Mouse (Mus musculus): Measurements from ENCODE around the gene Prnp. TPM values are rescaled to one million over a fixed set of nuclear protein-coding genes. Genes with fewer than 3 reads are reported as not detected.

Prnp gene
- polyA plus RNA-seq (2012; rRNA removed): 99.5 and 108 TPM in 2 replicates

DNA sequence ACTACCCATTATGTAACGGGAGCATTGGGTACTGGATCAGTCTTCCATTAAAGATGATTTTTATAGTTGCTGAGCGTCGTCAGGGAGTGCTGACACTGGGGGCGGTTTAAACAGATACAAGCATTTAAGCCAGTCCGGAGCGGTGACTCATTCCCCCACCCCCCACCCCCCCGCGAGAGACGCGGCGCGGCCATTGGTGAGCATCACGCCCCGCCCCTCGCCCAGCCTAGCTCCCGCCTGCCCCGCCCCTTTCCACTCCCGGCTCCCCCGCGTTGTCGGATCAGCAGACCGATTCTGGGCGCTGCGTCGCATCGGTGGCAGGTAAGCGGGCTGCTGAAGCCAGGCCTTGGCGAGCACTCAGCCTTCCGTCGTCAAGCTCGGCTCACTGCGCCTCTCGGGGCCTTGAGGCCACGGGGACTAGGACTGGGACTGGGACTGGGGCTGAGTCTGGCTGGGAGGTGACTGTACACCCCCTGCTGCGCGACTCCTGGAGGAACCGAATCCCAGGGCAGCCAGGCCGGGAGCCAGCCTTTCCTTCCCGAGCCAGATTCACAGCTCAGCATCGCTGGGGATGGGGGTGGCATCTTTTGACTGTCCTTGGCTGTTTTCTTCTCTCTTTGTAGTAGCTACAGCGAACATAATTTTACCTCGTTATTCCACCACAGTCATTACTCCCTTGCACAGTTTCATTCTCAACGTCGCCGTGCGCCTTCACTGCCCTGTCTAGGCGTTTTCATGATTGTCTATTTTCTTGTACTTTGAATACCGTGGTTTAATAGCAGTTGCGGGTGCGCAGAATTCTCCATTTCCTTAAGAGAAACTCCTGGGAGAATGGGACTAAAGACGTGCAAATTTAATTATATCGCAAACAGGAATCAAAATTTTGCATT is at the start of gene Prnp, which contains the start of gene Prn:
Gene Prnp, plus strand, starts transcription at position 246 of the 890 bp plus-strand sequence.
Gene Prn, plus strand, starts transcription at position 275 of the 890 bp plus-strand sequence.
- TF ChIP-seq POLR2A (IDR thresholded peaks at IDR 0.05; ENCODE audit: borderline replicate concordance, extremely low read depth, insufficient read depth, insufficient read length, poor library complexity, severe bottlenecking) (peak; percentile 59; the same call in 1 of the 2 replicates), CTCF (IDR thresholded peaks at IDR 0.05; ENCODE audit: borderline replicate concordance, extremely low read depth, insufficient read depth, insufficient read length) (no peak)
- peak; percentile 98 for DNase-seq (ENCODE audit: low read depth)

DNA sequence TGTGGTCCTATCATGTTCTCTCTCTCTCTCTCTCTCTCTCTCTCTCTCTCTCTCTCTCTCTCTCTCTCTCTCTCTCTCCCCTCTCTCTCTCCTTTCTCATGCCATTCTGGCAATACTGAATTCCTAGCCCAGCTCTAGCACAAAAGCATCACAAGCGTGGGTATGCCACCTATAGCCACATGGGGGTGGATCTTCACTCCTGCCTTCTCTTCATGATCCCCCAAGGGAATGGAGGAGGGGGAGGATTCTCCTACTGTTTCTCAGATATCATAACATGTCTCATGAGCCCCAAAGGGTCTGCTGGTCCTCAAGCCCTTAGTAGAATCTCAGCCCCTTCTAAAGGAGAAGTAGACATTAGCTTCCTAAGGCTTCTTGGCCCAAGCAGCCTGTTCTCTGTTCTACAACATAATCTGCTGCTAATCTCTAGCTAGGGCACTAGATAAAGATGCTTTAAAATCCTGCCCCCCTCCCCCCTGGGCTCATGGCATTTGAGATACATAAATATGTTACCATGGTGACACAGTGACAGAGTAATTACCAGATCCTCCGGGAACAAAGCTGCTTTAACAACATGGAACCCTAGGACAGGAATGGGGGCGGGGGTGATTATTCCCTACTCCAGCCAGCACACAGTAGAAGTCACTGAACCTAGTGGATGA is 47.0 kb upstream of the Prnp start:
- peak; percentile 90 for DNase-seq (ENCODE audit: low read depth)
- TF ChIP-seq POLR2A (IDR thresholded peaks at IDR 0.05; ENCODE audit: borderline replicate concordance, extremely low read depth, insufficient read depth, insufficient read length, poor library complexity, severe bottlenecking) (no peak), CTCF (IDR thresholded peaks at IDR 0.05; ENCODE audit: borderline replicate concordance, extremely low read depth, insufficient read depth, insufficient read length) (no peak; the same call in 1 of the 2 replicates)

GRCm38 (mm10) chr2:131863472-131863871 is 46.3 kb upstream of the Prnp start:
- peak; percentile 35 for DNase-seq (ENCODE audit: low read depth)
- TF ChIP-seq POLR2A (IDR thresholded peaks at IDR 0.05; ENCODE audit: borderline replicate concordance, extremely low read depth, insufficient read depth, insufficient read length, poor library complexity, severe bottlenecking): no peak

GRCm38 (mm10) chr2:131864262-131864796 is 45.4 kb upstream of the Prnp start:
- peak; percentile 9 for DNase-seq (ENCODE audit: low read depth)
- no peak for TF ChIP-seq POLR2A (IDR thresholded peaks at IDR 0.05; ENCODE audit: borderline replicate concordance, extremely low read depth, insufficient read depth, insufficient read length, poor library complexity, severe bottlenecking)
- no peak for TF ChIP-seq CTCF (IDR thresholded peaks at IDR 0.05; ENCODE audit: borderline replicate concordance, extremely low read depth, insufficient read depth, insufficient read length)

- peak; percentile 77 for DNase-seq (ENCODE audit: low read depth)
- TF ChIP-seq CTCF (IDR thresholded peaks at IDR 0.05; ENCODE audit: borderline replicate concordance, extremely low read depth, insufficient read depth, insufficient read length) (no peak), POLR2A (IDR thresholded peaks at IDR 0.05; ENCODE audit: borderline replicate concordance, extremely low read depth, insufficient read depth, insufficient read length, poor library complexity, severe bottlenecking) (no peak)
Measured at GRCm38 (mm10) chr2:131866676-131867075, 43.1 kb upstream of the Prnp start.

GRCm38 (mm10) chr2:131868983-131869382 is 40.7 kb upstream of the Prnp start:
- DNase-seq (ENCODE audit: low read depth): no peak
- TF ChIP-seq POLR2A (IDR thresholded peaks at IDR 0.05; ENCODE audit: borderline replicate concordance, extremely low read depth, insufficient read depth, insufficient read length, poor library complexity, severe bottlenecking): no peak

DNA sequence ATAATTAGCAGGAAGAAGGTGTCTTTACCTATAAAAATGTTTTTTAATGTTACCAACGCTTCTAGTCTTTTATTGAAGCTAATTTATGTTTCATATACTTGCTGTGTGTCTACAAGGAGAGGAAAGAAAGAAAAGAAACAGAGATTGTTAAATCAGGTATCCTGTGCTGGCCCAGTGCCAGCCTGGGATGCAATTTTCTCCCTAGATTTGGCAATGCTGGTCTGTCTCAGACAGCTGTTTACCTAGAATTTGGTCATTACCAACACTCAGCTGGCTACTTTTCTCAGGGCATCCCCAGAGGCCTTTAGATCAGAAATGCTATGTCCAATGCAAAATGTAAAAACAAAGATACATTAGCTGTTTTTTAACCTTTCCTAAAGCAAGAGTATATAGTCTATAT is 36.4 kb upstream of the Prnp start:
- TF ChIP-seq CTCF (IDR thresholded peaks at IDR 0.05; ENCODE audit: borderline replicate concordance, extremely low read depth, insufficient read depth, insufficient read length) (no peak), POLR2A (IDR thresholded peaks at IDR 0.05; ENCODE audit: borderline replicate concordance, extremely low read depth, insufficient read depth, insufficient read length, poor library complexity, severe bottlenecking) (no peak)
- no peak for DNase-seq (ENCODE audit: low read depth)

DNA sequence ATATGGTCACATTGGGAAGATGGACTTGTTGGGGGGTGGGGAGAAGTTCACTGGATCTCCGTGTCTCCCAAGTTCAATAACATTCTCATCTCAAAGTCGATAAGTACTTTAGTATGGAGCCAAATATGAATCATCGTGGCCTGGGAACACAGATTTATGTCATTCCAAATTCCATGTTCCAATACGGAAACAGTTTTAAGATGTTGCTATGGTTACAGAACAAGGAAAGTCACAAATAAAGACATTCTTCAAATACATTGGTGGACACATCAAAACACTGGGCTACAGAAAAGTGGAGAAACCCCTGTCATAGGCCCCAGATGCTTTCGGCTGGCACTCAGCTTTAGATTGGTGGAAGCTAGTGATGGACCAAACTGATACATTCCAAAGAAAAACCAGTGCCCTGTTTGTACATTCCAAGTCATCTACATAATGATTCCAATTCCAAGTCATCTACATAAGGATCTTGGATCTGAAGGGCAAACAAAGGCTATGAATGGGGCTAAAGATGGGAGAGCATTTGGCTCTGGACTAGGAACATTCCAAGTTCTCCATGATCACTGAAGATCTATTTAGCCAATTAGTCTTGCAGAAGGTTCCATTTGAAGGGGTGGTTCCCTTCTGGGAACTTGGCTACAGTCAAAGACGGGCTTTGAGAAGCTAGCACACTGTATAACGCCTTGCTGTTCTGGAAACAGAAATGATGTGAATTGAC is 33.0 kb upstream of the Prnp start:
- TF ChIP-seq CTCF (IDR thresholded peaks at IDR 0.05; ENCODE audit: borderline replicate concordance, extremely low read depth, insufficient read depth, insufficient read length) (no peak), POLR2A (IDR thresholded peaks at IDR 0.05; ENCODE audit: borderline replicate concordance, extremely low read depth, insufficient read depth, insufficient read length, poor library complexity, severe bottlenecking) (no peak)
- DNase-seq (ENCODE audit: low read depth): no peak

- peak; percentile 41 for DNase-seq (ENCODE audit: low read depth)
- TF ChIP-seq POLR2A (IDR thresholded peaks at IDR 0.05; ENCODE audit: borderline replicate concordance, extremely low read depth, insufficient read depth, insufficient read length, poor library complexity, severe bottlenecking) (no peak), CTCF (IDR thresholded peaks at IDR 0.05; ENCODE audit: borderline replicate concordance, extremely low read depth, insufficient read depth, insufficient read length) (no peak)
Measured at GRCm38 (mm10) chr2:131881766-131882165, 28.0 kb upstream of the Prnp start.

DNA sequence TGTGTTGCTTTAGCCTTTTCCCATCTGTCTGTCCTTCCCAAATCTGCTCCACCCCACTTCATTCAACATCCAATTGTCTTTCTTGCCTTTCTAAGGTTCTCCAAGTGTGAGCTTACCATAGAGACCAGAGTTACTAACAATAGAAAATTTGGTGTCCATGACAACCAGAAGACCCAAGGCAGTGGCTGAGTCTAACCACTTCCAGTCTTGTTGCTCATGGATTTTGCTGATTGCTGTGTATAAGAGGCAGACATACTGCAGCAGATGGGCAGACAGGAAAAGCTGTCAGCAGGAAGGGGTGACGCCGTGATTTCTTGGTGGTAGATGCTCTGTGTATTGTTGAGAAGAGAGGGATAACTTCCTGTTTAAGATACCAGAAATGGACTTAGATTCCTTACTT is 26.6 kb upstream of the Prnp start:
- TF ChIP-seq POLR2A (IDR thresholded peaks at IDR 0.05; ENCODE audit: borderline replicate concordance, extremely low read depth, insufficient read depth, insufficient read length, poor library complexity, severe bottlenecking) (no peak), CTCF (IDR thresholded peaks at IDR 0.05; ENCODE audit: borderline replicate concordance, extremely low read depth, insufficient read depth, insufficient read length) (no peak)
- DNase-seq (ENCODE audit: low read depth): peak; percentile 61

All from brain, embryonic 14.5 days (tissue).